Mouse (Mus musculus) WW6 (cell line): ENCODE data around the gene Hspa1b.
"Not testable (repeated sequence)": the region's sequence is repeated elsewhere in the genome, so short reads cannot be mapped to it uniquely, and the experiment has no call there.

Experiments
- DNase-seq: peaks from one replicate; pipeline ENCODE4 v3.0.0-alpha.2; 2013; ENCODE audit warnings: low read depth, low spot score

The Hspa1b gene

DNA sequence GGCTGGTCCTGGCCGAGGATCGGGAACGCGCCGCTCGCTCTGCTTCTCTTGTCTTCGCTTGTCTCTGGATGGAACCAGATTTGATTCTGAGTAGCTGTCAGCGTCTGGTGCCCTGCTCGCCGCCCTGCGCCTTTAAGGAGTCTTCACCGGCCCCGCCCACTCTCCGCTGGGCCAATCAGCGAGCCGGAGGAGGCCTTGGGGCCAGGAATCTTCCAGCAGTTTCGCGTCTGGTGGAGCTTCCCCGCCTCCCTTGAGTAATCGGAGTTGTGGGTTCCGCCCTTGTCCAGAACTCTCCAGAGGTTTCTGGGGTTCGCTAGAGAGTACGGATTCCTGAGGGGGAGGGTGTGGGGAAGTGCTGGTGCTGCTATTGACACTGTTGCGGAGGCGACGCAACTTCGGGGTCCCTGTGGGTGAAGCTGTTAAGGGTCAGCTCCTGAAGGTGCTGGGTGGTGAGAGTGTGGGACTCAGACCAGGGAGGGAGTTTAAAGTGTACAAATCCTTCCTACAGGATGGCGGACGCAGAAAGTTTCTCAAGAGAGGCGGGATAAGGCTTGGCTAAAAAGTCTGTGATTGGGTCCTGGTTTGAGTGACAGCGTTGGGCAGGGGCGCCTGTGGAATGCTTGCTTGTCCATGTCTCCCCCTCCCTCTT is at the start of gene Hspa1b:
Gene Hspa1b, minus strand, starts transcription at position 109 of the 649 bp plus-strand sequence.
- not testable (repeated sequence) for DNase-seq

DNA sequence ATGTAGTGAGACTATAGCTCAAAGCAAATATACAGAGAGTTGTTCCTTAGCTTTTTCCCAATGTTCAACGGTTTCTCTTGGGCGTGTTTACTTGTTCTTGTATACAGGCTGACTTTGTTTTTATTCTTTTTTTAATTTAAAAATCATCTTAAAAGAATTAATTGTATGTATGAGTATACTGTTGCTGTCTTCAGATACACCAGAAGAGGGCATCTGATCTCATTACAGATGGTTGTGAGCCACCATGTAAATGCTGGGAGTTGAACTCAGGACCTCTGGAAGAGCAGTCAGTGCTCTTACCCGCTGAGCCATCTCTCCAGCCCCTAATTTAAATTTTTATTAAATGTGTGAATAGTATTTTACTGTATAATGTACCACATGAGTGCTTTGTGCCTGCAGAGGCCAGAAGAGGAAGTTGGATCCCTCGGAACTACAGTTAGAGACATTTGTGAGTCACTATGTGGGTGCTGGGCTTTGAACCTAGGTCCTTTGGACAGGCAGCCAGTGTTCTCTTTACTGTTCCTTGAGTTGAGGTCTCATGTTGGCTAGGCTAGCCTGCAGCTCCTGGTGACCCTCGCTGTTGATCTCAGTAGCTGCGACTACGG is 48.5 kb upstream of the Hspa1b start:
- no peak for DNase-seq

DNA sequence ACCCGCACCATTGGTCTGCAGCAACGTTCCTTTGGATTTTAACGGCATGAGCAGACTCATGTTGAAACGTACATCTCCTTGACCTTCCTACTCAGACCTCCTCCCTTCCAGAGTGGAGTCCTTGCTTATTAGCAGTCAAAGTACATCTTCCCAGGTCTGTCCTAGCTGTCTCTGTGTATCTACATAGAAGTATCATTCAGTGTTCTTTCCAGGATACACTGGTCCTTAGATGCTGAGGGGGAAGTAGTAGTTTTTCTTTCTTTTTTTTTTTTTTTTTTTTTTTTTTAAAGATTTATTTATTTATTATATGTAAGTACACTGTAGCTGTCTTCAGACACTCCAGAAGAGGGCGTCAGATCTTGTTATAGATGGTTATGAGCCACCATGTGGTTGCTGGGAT is 46.9 kb upstream of the Hspa1b start:
- not testable (repeated sequence) for DNase-seq

DNA sequence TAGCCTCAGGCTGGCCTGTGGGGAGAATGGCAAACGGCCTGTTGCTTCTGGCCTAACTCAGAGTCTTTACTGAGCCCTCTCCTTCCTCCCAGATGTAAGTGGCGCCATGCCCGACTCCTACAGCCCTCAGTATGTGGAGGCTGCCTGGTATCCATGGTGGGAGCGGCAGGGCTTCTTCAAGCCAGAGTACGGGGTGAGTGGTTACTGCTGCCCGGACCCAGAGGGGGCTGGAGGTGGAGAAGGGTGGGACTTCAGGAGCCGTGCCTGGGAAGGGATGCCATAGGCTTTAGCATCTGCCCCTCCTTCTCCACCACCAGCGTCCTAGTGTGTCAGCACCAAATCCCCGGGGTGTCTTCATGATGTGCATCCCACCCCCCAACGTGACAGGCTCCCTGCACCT is 46.1 kb upstream of the Hspa1b start:
- DNase-seq: no peak

DNA sequence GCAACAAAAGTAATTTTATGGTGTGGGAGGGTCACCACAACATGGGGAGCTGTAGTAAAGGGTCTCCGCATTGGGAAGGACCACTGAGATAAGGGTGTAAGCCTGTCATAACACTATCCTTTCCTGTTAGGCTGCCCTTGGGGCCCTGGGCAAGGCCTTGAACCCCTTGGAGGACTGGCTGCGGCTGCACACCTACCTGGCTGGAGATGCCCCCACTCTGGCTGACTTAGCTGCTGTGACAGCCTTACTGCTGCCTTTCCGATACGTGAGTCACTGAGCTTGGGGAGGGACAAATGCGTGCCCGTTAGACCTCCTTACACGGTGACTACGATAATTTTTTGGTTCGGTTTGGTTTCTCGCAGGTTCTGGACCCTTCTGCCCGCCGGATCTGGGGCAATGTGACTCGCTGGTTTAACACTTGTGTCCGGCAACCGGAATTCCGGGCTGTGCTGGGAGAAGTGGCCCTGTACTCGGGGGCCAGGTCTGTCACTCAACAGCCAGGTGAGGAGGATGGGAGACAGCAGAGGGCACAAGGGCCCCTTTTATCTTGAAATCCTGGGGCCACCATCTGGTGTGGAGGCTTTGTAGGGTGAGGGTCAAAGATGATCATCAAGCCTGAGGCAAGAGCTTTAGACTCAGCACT is 45.2 kb upstream of the Hspa1b start:
- DNase-seq: no peak

- no peak for DNase-seq
Measured at GRCm38 (mm10) chr17:35003022-35003838, 44.2 kb upstream of the Hspa1b start.

GRCm38 (mm10) chr17:35002153-35002865 is 43.3 kb upstream of the Hspa1b start:
- no peak for DNase-seq

- DNase-seq: no peak
Measured at GRCm38 (mm10) chr17:35001452-35002152, 42.6 kb upstream of the Hspa1b start.

GRCm38 (mm10) chr17:35000717-35001451 is 41.8 kb upstream of the Hspa1b start, which contains the start of gene Vars:
Gene Vars, plus strand, starts transcription at chr17:35000987.
- peak; percentile 61 for DNase-seq

GRCm38 (mm10) chr17:34999871-35000716 is 41.1 kb upstream of the Hspa1b start:
- DNase-seq: not testable (repeated sequence)

- DNase-seq: no peak
Measured at GRCm38 (mm10) chr17:34998526-34999430, 39.7 kb upstream of the Hspa1b start.

GRCm38 (mm10) chr17:34997142-34997483 is 38.1 kb upstream of the Hspa1b start:
- DNase-seq: no peak

GRCm38 (mm10) chr17:34996411-34997141 is 37.5 kb upstream of the Hspa1b start:
- no peak for DNase-seq

DNA sequence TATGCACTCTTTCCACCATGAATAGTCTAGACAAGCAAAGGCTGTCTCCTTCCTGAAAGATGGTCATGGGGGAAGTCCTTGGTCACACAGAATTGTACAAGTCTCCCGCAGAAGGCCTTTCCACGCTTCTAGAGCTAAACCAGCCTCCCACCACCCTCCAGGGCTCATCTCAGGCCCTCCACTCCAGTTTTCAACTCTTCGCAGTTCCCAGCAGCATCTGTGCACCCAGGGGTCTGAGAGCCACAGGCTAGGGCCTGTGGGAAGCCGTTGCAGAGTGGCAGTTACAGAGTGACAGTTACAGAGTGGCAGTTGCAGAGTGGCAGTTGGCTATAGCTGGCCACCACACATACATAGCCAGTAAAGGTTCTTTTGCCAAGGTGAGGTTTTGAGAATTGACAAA is 36.9 kb upstream of the Hspa1b start:
- not testable (repeated sequence) for DNase-seq

DNA sequence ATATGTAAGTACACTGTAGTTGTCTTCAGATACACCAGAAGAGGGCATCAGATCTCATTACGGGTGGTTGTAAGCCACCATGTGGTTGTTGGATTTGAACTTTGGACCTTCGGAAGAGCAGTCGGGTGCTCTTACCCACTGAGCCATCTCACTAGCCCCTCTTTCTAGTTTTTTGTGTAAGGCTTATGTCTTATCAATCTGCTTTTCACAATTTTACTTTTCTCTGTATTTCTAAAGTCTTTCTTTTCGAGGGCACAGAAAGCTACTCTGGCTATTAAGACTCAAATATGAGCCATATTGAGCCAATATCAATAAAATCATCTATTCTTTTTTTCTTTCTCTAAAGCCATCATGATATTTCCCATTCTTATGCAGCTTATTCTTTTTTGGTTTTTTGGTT is 36.2 kb upstream of the Hspa1b start:
- not testable (repeated sequence) for DNase-seq

- DNase-seq: no peak
Measured at GRCm38 (mm10) chr17:34994751-34995150, 35.7 kb upstream of the Hspa1b start.

DNA sequence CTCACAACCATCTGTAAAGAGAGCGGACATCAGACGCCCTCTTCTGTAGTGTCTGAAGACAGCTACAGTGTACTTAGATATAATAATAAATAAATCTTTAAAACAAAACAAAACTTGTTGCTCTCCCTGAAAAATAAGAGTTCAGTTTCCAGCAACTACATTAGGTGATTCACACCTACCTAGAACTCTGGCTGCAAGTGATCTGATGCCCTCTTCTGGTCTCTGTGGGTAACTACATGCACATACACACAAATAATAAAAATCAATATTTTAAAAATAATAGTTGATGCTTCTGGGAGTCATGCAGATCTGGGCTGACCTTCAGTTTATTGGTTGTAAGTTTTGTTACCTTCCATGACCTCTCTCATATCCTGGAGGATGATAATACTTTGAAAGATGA is 25.2 kb upstream of the Hspa1b start:
- no peak for DNase-seq

DNA sequence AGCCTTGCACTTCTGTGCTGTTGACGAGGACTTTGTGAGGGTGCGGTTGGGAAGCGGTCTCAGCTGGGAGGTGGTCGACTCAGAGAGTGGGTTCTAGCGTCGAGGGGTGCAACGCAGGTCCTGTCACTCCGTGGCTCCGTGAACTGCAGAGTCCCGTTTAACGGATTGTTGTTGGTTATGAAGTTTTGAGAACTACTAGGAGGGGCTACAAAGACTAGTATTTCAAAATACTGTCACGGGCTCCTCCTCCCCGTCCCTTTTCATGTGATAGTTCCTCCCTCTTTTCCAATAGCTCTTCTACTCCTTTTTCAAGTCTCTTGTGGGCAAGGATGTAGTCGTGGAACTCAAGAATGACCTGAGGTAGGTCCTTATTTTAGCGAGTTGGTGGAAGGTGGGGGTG is 23.3 kb upstream of the Hspa1b start:
- no peak for DNase-seq
